ENCODE assay signal across 1 mouse cellular context in genomic region chr8:116921005-116921336, GRCm38 (mm10).
TF ChIP-seq lines count a peak whose summit lies in the region.

No protein-coding gene starts in this region.

TF ChIP-seq in MEL, 35 proteins besides CTCF, POLR2A, EP300 and RAD21 (continued from another document):
- TF ChIP-seq MYC (IDR thresholded peaks at IDR 0.05; ENCODE audit: low read depth, low read length) (no peak), KAT2A (conservative IDR thresholded peaks at IDR 0.05; ENCODE audit: low read depth, low read length) (no peak), ETS1 (IDR thresholded peaks at IDR 0.05; ENCODE audit: low read depth, low read length) (0 out of 2 replicates have a peak, but pooled peaks have one; percentile 4), E2F4 (IDR thresholded peaks at IDR 0.05; ENCODE audit: borderline replicate concordance, low read depth, low read length) (no peak), ZMIZ1 (IDR thresholded peaks at IDR 0.05; ENCODE audit: low read depth, low read length) (no peak; the same call in 1 of the 2 replicates), ELF1 (IDR thresholded peaks at IDR 0.05; ENCODE audit: low read depth, low read length) (no peak), SIN3A (IDR thresholded peaks at IDR 0.05; ENCODE audit: low read length) (peak; percentile 47; the same call in 1 of the 2 replicates), TCF12 (IDR thresholded peaks at IDR 0.05; ENCODE audit: low read depth, low read length) (no peak), TAL1 (IDR thresholded peaks at IDR 0.05; ENCODE audit: low read length) (no peak), MXI1 (IDR thresholded peaks at IDR 0.05; ENCODE audit: low read depth, low read length) (peak; percentile 87), MAZ (IDR thresholded peaks at IDR 0.05; ENCODE audit: low read depth, low read length) (no peak), POLR2AphosphoS5 (IDR thresholded peaks at IDR 0.05; ENCODE audit: borderline replicate concordance, low read depth, low read length) (no peak), JUND (IDR thresholded peaks at IDR 0.05; ENCODE audit: low read depth, low read length) (no peak), SMC3 (IDR thresholded peaks at IDR 0.05; ENCODE audit: low read depth, low read length) (no peak), ZNF384 (IDR thresholded peaks at IDR 0.05; ENCODE audit: low read depth, low read length) (no peak), MEF2A (IDR thresholded peaks at IDR 0.05; ENCODE audit: extremely low read depth, insufficient replicate concordance, low read depth, low read length, poor library complexity, severe bottlenecking) (no peak), CHD2 (IDR thresholded peaks at IDR 0.05; ENCODE audit: low read length) (no peak)
